ENCODE assay signal across 8 mouse cellular contexts in genomic region chrX:13039211-13039610, GRCm38 (mm10). TPM values are rescaled to one million over a fixed set of nuclear protein-coding genes. Genes with fewer than 3 reads are reported as not detected.
A peak's percentile ranks its signal among the peaks of the same experiment; 100 is the strongest.
DNase-seq lines count a peak whose midpoint lies in the region; ATAC-seq lines count a peak whose summit lies in the region.

No protein-coding gene starts in this region.

- intact Hi-C loops in left cerebral cortex, postnatal 36 days (cut with DNase I): no loop called here

- no peak overlapping the region for H3K9ac ChIP-seq in hindbrain, embryonic 15.5 days
- no peak overlapping the region for H3K9ac ChIP-seq in liver, embryonic 12.5 days

- 0 out of 2 replicates have a peak, but pooled peaks cover 4% of the 10 kb centered on the region for H3K27me3 ChIP-seq in hindbrain, embryonic 15.5 days
- H3K27me3 ChIP-seq in hindbrain, embryonic 10.5 days (ENCODE audit: insufficient read depth, poor library complexity, severe bottlenecking): peaks cover 17% of the 10 kb centered on the region
- H3K27me3 ChIP-seq in liver, embryonic 12.5 days (replicated peaks): 0 out of 2 replicates have a peak, but pooled peaks cover 3% of the 10 kb centered on the region

- H3K36me3 ChIP-seq in hindbrain, embryonic 15.5 days: no peaks in the 10 kb centered on the region
- no peaks in the 10 kb centered on the region for H3K36me3 ChIP-seq in hindbrain, embryonic 10.5 days
- no peaks in the 10 kb centered on the region for H3K36me3 ChIP-seq in liver, embryonic 12.5 days

- 43% methylated on average over 3 of the region's 3 CpGs for WGBS in hindbrain, embryonic 15.5 days
- 44% methylated on average over 3 of the region's 3 CpGs for WGBS in hindbrain, embryonic 10.5 days
- WGBS in liver, embryonic 12.5 days (ENCODE audit: insufficient replicate concordance): 60% methylated on average over 3 of the region's 3 CpGs

- no peaks in the 10 kb centered on the region for H3K9me3 ChIP-seq in hindbrain, embryonic 15.5 days
- H3K9me3 ChIP-seq in hindbrain, embryonic 10.5 days: no peaks in the 10 kb centered on the region
- no peaks in the 10 kb centered on the region for H3K9me3 ChIP-seq in liver, embryonic 12.5 days (replicated peaks)

- no peak for DNase-seq in hindbrain, embryonic 10.5 days (ENCODE audit: low spot score)
- peak; percentile 38 for DNase-seq in R1 (ENCODE audit: low read depth, low spot score)
- peak; percentile 7 to 25 for DNase-seq in frontal cortex, adult 2 months (ENCODE audit: extremely low spot score in 1 of 2, low spot score in 1 of 2)
- peak; percentile 5 to 9 for DNase-seq in left cerebral cortex, postnatal 36 days (ENCODE audit: low spot score in 2 of 2)
- DNase-seq in kidney, postnatal 25 days: no peak
- no peak for DNase-seq in lung, adult 18-20 months

- no peak overlapping the region for H3K4me3 ChIP-seq in hindbrain, embryonic 15.5 days
- no peak overlapping the region for H3K4me3 ChIP-seq in hindbrain, embryonic 10.5 days
- no peak overlapping the region for H3K4me3 ChIP-seq in liver, embryonic 12.5 days

- H3K27ac ChIP-seq in hindbrain, embryonic 15.5 days (replicated peaks): no peak overlapping the region
- no peak overlapping the region for H3K27ac ChIP-seq in hindbrain, embryonic 10.5 days
- H3K27ac ChIP-seq in liver, embryonic 12.5 days: no peak overlapping the region

- H3K4me1 ChIP-seq in hindbrain, embryonic 15.5 days (replicated peaks): no peaks in the 10 kb centered on the region
- H3K4me1 ChIP-seq in hindbrain, embryonic 10.5 days (replicated peaks): no peaks in the 10 kb centered on the region
- no peaks in the 10 kb centered on the region for H3K4me1 ChIP-seq in liver, embryonic 12.5 days

- ATAC-seq in hindbrain, embryonic 15.5 days (ENCODE audit: low FRiP score, low read depth): 0 out of 2 replicates have a peak, but pooled peaks have one; percentile 24
- no peak for ATAC-seq in liver, embryonic 12.5 days

- H3K4me2 ChIP-seq in hindbrain, embryonic 15.5 days: no peak overlapping the region
- no peak overlapping the region for H3K4me2 ChIP-seq in liver, embryonic 12.5 days

RNA-seq across cellular contexts. Expression of gene Usp9x, which starts 32.1 kb away (rescaled TPM):
- 31.1 and 35.5 TPM in 2 replicates for polyA plus RNA-seq in hindbrain, embryonic 15.5 days (2015; fragmentation: Nextera tagmentation; extraction: Ambion mirVana)
- 32.4 and 36.5 TPM in 2 replicates for polyA plus RNA-seq in hindbrain, embryonic 10.5 days (2016; fragmentation: Nextera tagmentation; extraction: Ambion mirVana)
- polyA plus RNA-seq in frontal cortex, adult 2 months (2012; rRNA removed): 49.5 and 54.3 TPM in 2 replicates
- total RNA-seq in left cerebral cortex, postnatal 36 days (2021): 100 to 1,000 TPM; 242 to 245 TPM
- 21.0 and 21.5 TPM in 2 replicates for polyA plus RNA-seq in liver, embryonic 12.5 days (2016; fragmentation: Nextera tagmentation; extraction: Ambion mirVana)

Comparison
In these comparisons a context has a peak if more than half of its experiments do, and no peak if none do; other contexts are left out.
1. DNase-seq: peak in R1 (single experiment), frontal cortex, adult 2 months (2 of 2) and left cerebral cortex, postnatal 36 days (2 of 2); none in hindbrain, embryonic 10.5 days (single experiment), kidney, postnatal 25 days (0 of 2) and lung, adult 18-20 months (0 of 2).